Mouse (Mus musculus): Measurements from ENCODE around the gene Olfr259. TPM values are rescaled to one million over a fixed set of nuclear protein-coding genes. Genes with fewer than 3 reads are reported as not detected.

The Olfr259 gene
- not detected for total RNA-seq (2021)
- long read RNA-seq, experiment 1: 0 reads
- long read RNA-seq, experiment 2: 0 reads

GRCm38 (mm10) chr2:87114467-87114866 lies at the start of gene Olfr259:
Gene Olfr259, minus strand, starts transcription at chr2:87114567.
- intact Hi-C loops (cut with DNase I): no loop called here
- no peak for DNase-seq (ENCODE audit: low spot score in 2 of 2)

DNA sequence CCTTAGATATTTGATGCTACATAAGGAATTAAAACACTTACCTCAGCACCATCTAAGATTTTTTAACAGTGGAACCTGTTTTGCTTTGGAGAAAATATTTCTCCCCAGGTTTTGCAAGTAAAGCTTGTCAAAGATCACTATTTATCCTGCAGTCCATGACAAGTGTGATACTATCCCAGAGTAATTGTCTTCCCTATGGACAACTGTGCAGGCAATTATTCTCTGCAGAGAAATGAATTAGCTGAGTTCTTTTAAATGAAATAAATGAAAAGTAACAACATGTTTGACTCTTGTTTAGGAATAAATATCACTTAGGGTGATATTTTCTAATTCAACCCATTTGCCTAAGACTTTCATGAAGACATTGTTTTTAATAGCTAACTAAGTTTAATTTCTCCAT lies 38.2 kb upstream of the Olfr259 start, which contains the start of gene Olfr1111:
TSS of gene Olfr1111 (minus strand) at position 101 of the 400 bp plus-strand sequence.
- intact Hi-C loops (cut with DNase I): no loop called here

GRCm38 (mm10) chr2:87140200-87140599 lies 25.8 kb upstream of the Olfr259 start, which contains the start of gene Olfr1110:
Gene Olfr1110, minus strand, starts transcription at chr2:87140300.
- DNase-seq (ENCODE audit: low spot score in 2 of 2): no peak
- intact Hi-C loops (cut with DNase I): no loop called here

More for the DNA sequence above, 38.2 kb upstream of the Olfr259 start, which contains the start of gene Olfr1111:
- DNase-seq (ENCODE audit: low spot score in 2 of 2): no peak

GRCm38 (mm10) chr2:87095908-87096307 lies 18.5 kb downstream of the Olfr259 start, which contains the start of gene Olfr1109:
Gene Olfr1109, minus strand, starts transcription at chr2:87096008.
- intact Hi-C loops (cut with DNase I): no loop called here
- no peak for DNase-seq (ENCODE audit: low spot score in 2 of 2)

- DNase-seq (ENCODE audit: low spot score in 2 of 2): no peak
- intact Hi-C loops (cut with DNase I): no loop called here
Observed at GRCm38 (mm10) chr2:87075717-87076116, 38.6 kb downstream of the Olfr259 start, which contains the start of gene Olfr1107. Gene Olfr1107, minus strand, starts transcription at chr2:87075817.

Other genes with a start within 250 kb of the Olfr259 start
- not detected for gene Gm13723, start 239.8 kb downstream of the Olfr259 start, total RNA-seq (2021)
- gene Olfr1097, start 222.4 kb downstream of the Olfr259 start, total RNA-seq (2021): not detected
- not detected for gene Olfr1098, start 190.0 kb downstream of the Olfr259 start, total RNA-seq (2021)
- not detected for gene Olfr1099, start 153.9 kb downstream of the Olfr259 start, total RNA-seq (2021)
- gene Olfr1100, start 134.6 kb downstream of the Olfr259 start, total RNA-seq (2021): not detected
- gene Olfr1101, start 123.3 kb downstream of the Olfr259 start, total RNA-seq (2021): not detected
- gene Olfr1102, start 116.2 kb downstream of the Olfr259 start, total RNA-seq (2021): not detected
- gene Olfr1104, start 87.5 kb downstream of the Olfr259 start, total RNA-seq (2021): not detected
- not detected for gene Olfr1105, start 78.0 kb downstream of the Olfr259 start, total RNA-seq (2021)
- not detected for gene Olfr1106, start 62.3 kb downstream of the Olfr259 start, total RNA-seq (2021)
- not detected for gene Olfr1107, start 38.8 kb downstream of the Olfr259 start, total RNA-seq (2021)
- not detected for gene Olfr1109, start 18.6 kb downstream of the Olfr259 start, total RNA-seq (2021)
- gene Olfr1110, start 25.7 kb upstream of the Olfr259 start, total RNA-seq (2021): not detected
- not detected for gene Olfr1111, start 38.1 kb upstream of the Olfr259 start, total RNA-seq (2021)
- not detected for gene Olfr1112, start 73.2 kb upstream of the Olfr259 start, total RNA-seq (2021)
- not detected for gene Olfr1113, start 94.4 kb upstream of the Olfr259 start, total RNA-seq (2021)
- not detected for gene Olfr1115, start 133.4 kb upstream of the Olfr259 start, total RNA-seq (2021)
- not detected for gene Olfr1116, start 153.0 kb upstream of the Olfr259 start, total RNA-seq (2021)
- gene Olfr1118, start 193.0 kb upstream of the Olfr259 start, total RNA-seq (2021): not detected
- not detected for gene Olfr1120, start 240.2 kb upstream of the Olfr259 start, total RNA-seq (2021)

All from left cerebral cortex, postnatal 14 days (tissue).